Mouse (Mus musculus) heart, adult 18-20 months (tissue): Measurements from ENCODE around the gene Csde1. TPM values are rescaled to one million over a fixed set of nuclear protein-coding genes. Genes with fewer than 3 reads are reported as not detected.

Experiments used
- total RNA-seq, 2 experiments: library from RNA; stranded (reverse); gene quantifications; 2 replicates each; pipeline ENCODE4 v1.2.3; 2021

The Csde1 gene
- total RNA-seq, 2 experiments from 2014 or later, result 557 to 574 TPM

Other genes starting within 250 kb of the Csde1 start
- not detected for gene Tshb, start 237.7 kb upstream of the Csde1 start, total RNA-seq
- gene Sycp1, start 84.3 kb upstream of the Csde1 start, total RNA-seq, result under 1 TPM in 1 of 2 experiments, not detected in 1; 0.25 TPM
- not detected for gene Nr1h5, start 56.3 kb upstream of the Csde1 start, total RNA-seq
- 10 to 100 TPM; 63.3 to 63.8 TPM for gene Sike1, start 24.7 kb upstream of the Csde1 start, total RNA-seq
- 10 to 100 TPM; 44.3 to 46.7 TPM for gene Nras, start 37.9 kb downstream of the Csde1 start, total RNA-seq
- gene Ampd1, start 53.6 kb downstream of the Csde1 start, total RNA-seq, result not detected
- 1 to 10 TPM; 1.2 to 1.6 TPM for gene Dennd2c, start 82.2 kb downstream of the Csde1 start, total RNA-seq
- 10 to 100 TPM; 48.8 to 51.3 TPM for gene Bcas2, start 151.2 kb downstream of the Csde1 start, total RNA-seq